Mouse (Mus musculus): Measurements from ENCODE around the gene Tmem132b. TPM values are rescaled to one million over a fixed set of nuclear protein-coding genes. Genes with fewer than 3 reads are reported as not detected.

The Tmem132b gene
- polyA plus RNA-seq, 1 experiment, result 0.01 TPM

- Histone ChIP-seq H3K79me2 (ENCODE audit: control insufficient read depth, insufficient read depth) (no peaks in the 10 kb centered on the region), H3K27me3 (ENCODE audit: control insufficient read depth, insufficient read depth, insufficient read length) (peaks cover 28% of the 10 kb centered on the region), H3K36me3 (ENCODE audit: control insufficient read depth, insufficient read depth) (no peaks in the 10 kb centered on the region), H3K4me3 (no peak overlapping the region), H3K4me2 (ENCODE audit: low read depth) (no peak overlapping the region), H3ac (ENCODE audit: control insufficient read depth, insufficient read length) (no peak overlapping the region)
- no peak for TF ChIP-seq POLR2AphosphoS2 (IDR thresholded peaks at IDR 0.05; ENCODE audit: insufficient read length, low read depth)
- TF ChIP-seq MYOD1 (IDR thresholded peaks at IDR 0.05; ENCODE audit: control insufficient read depth in 1 of 3, insufficient read length in 2 of 3, low read depth in 2 of 3), result no peak
- TF ChIP-seq E2F4 (IDR thresholded peaks at IDR 0.05; ENCODE audit: insufficient read depth), result no peak
- TF ChIP-seq TCF12 (IDR thresholded peaks at IDR 0.05; ENCODE audit: insufficient read depth, poor library complexity, severe bottlenecking), result no peak
- no peak for TF ChIP-seq SRF (IDR thresholded peaks at IDR 0.05; ENCODE audit: control insufficient read depth, insufficient read length, low read depth)
- no peak for TF ChIP-seq TCF3 (IDR thresholded peaks at IDR 0.05; ENCODE audit: insufficient read length, low read depth)
- no peak for TF ChIP-seq CEBPB (IDR thresholded peaks at IDR 0.05; ENCODE audit: insufficient read depth, poor library complexity, severe bottlenecking)
- no peak for TF ChIP-seq MAX (IDR thresholded peaks at IDR 0.05; ENCODE audit: low read depth)
- no peak for TF ChIP-seq MYOG (IDR thresholded peaks at IDR 0.05; ENCODE audit: control insufficient read depth in 1 of 3, insufficient read depth in 1 of 3, insufficient read length in 2 of 3, low read depth in 2 of 3)
- TF ChIP-seq USF1 (IDR thresholded peaks at IDR 0.05; ENCODE audit: low read depth), result no peak
- no peak for TF ChIP-seq REST (IDR thresholded peaks at IDR 0.05; ENCODE audit: insufficient read depth, insufficient read length)
- TF ChIP-seq POLR2A (IDR thresholded peaks at IDR 0.05; ENCODE audit: insufficient read length, low read depth), result no peak
Observed at GRCm38 (mm10) chr5:125545090-125545489, 13.5 kb downstream of the Tmem132b start.

DNA sequence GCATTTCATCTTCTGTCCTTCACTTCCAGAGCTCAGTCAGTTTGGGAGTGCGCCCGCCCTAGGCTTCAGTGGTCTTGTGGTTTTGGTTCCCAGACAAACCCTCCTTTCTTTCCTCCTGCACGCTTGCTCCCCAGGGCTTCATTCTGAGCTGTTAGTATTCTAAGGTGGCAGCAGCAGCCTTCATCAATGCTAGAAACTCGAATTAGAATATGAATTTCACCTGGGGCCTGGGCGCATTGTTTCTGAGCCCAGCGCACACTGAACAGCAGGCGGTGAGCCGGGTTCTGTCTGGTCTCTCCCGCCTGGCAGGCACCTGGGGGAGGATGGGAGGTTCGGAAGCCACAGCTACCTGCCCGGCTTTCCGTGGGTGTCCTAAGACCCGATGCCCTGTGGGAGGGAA, 14.7 kb downstream of the Tmem132b start:
- H3K27me3 ChIP-seq (ENCODE audit: control insufficient read depth, insufficient read depth, insufficient read length), result peaks cover 25% of the 10 kb centered on the region
- H3K79me2 ChIP-seq (ENCODE audit: control insufficient read depth, insufficient read depth), result no peaks in the 10 kb centered on the region
- no peak overlapping the region for H3K4me2 ChIP-seq (ENCODE audit: low read depth)
- no peaks in the 10 kb centered on the region for H3K36me3 ChIP-seq (ENCODE audit: control insufficient read depth, insufficient read depth)
- H3K4me3 ChIP-seq, result no peak overlapping the region
- H3ac ChIP-seq (ENCODE audit: control insufficient read depth, insufficient read length), result no peak overlapping the region
- TF ChIP-seq REST (IDR thresholded peaks at IDR 0.05; ENCODE audit: insufficient read depth, insufficient read length) (no peak), MYOG (IDR thresholded peaks at IDR 0.05; ENCODE audit: control insufficient read depth in 1 of 3, insufficient read depth in 1 of 3, insufficient read length in 2 of 3, low read depth in 2 of 3) (no peak), POLR2A (IDR thresholded peaks at IDR 0.05; ENCODE audit: insufficient read length, low read depth) (no peak), MAX (IDR thresholded peaks at IDR 0.05; ENCODE audit: low read depth) (no peak), USF1 (IDR thresholded peaks at IDR 0.05; ENCODE audit: low read depth) (no peak), E2F4 (IDR thresholded peaks at IDR 0.05; ENCODE audit: insufficient read depth) (no peak), SRF (IDR thresholded peaks at IDR 0.05; ENCODE audit: control insufficient read depth, insufficient read length, low read depth) (no peak), MYOD1 (IDR thresholded peaks at IDR 0.05; ENCODE audit: control insufficient read depth in 1 of 3, insufficient read length in 2 of 3, low read depth in 2 of 3) (no peak), TCF3 (IDR thresholded peaks at IDR 0.05; ENCODE audit: insufficient read length, low read depth) (no peak), POLR2AphosphoS2 (IDR thresholded peaks at IDR 0.05; ENCODE audit: insufficient read length, low read depth) (no peak), TCF12 (IDR thresholded peaks at IDR 0.05; ENCODE audit: insufficient read depth, poor library complexity, severe bottlenecking) (no peak)

- no peak for TF ChIP-seq MYOD1 (IDR thresholded peaks at IDR 0.05; ENCODE audit: control insufficient read depth in 1 of 3, insufficient read length in 2 of 3, low read depth in 2 of 3)
- no peak for TF ChIP-seq TCF3 (IDR thresholded peaks at IDR 0.05; ENCODE audit: insufficient read length, low read depth)
- TF ChIP-seq REST (IDR thresholded peaks at IDR 0.05; ENCODE audit: insufficient read depth, insufficient read length), result no peak
- no peak for TF ChIP-seq SRF (IDR thresholded peaks at IDR 0.05; ENCODE audit: control insufficient read depth, insufficient read length, low read depth)
- TF ChIP-seq POLR2AphosphoS2 (IDR thresholded peaks at IDR 0.05; ENCODE audit: insufficient read length, low read depth), result no peak
- no peak for TF ChIP-seq USF1 (IDR thresholded peaks at IDR 0.05; ENCODE audit: low read depth)
- no peak for TF ChIP-seq POLR2A (IDR thresholded peaks at IDR 0.05; ENCODE audit: insufficient read length, low read depth)
- TF ChIP-seq MYOG (IDR thresholded peaks at IDR 0.05; ENCODE audit: control insufficient read depth in 1 of 3, insufficient read depth in 1 of 3, insufficient read length in 2 of 3, low read depth in 2 of 3), result no peak
- TF ChIP-seq MAX (IDR thresholded peaks at IDR 0.05; ENCODE audit: low read depth), result no peak
- no peak for TF ChIP-seq E2F4 (IDR thresholded peaks at IDR 0.05; ENCODE audit: insufficient read depth)
- TF ChIP-seq TCF12 (IDR thresholded peaks at IDR 0.05; ENCODE audit: insufficient read depth, poor library complexity, severe bottlenecking), result no peak
- TF ChIP-seq CEBPB (IDR thresholded peaks at IDR 0.05; ENCODE audit: insufficient read depth, poor library complexity, severe bottlenecking), result no peak
- peaks cover 26% of the 10 kb centered on the region for H3K27me3 ChIP-seq (ENCODE audit: control insufficient read depth, insufficient read depth, insufficient read length)
- H3K36me3 ChIP-seq (ENCODE audit: control insufficient read depth, insufficient read depth), result no peaks in the 10 kb centered on the region
- H3ac ChIP-seq (ENCODE audit: control insufficient read depth, insufficient read length), result no peak overlapping the region
- no peak overlapping the region for H3K4me2 ChIP-seq (ENCODE audit: low read depth)
- no peak overlapping the region for H3K4me3 ChIP-seq
- H3K79me2 ChIP-seq (ENCODE audit: control insufficient read depth, insufficient read depth), result no peaks in the 10 kb centered on the region
Observed at GRCm38 (mm10) chr5:125549750-125550489, 18.3 kb downstream of the Tmem132b start.

DNA sequence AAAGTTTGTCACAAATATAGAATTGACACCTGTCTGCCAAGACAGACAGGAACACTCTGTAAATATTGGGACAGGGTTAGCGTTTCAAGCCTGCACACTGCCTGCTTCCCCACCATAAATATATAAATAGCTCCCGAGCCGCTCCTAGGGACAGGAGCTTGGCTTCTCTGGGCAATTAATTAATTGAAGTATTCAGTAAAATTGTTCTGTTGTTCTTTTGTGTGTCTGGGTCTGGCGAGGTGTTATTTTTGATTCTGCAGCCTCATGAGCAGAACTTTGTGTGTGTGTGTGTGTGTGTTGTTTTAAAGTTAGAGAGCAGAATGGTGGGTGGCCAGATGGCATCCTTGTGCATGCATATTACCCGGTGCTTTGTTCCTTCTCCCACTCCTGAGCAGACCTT, 24.2 kb downstream of the Tmem132b start:
- H3K4me3 ChIP-seq, result no peak overlapping the region
- TF ChIP-seq SRF (IDR thresholded peaks at IDR 0.05; ENCODE audit: control insufficient read depth, insufficient read length, low read depth) (no peak), REST (IDR thresholded peaks at IDR 0.05; ENCODE audit: insufficient read depth, insufficient read length) (no peak), MYOG (IDR thresholded peaks at IDR 0.05; ENCODE audit: control insufficient read depth in 1 of 3, insufficient read depth in 1 of 3, insufficient read length in 2 of 3, low read depth in 2 of 3) (no peak), POLR2AphosphoS2 (IDR thresholded peaks at IDR 0.05; ENCODE audit: insufficient read length, low read depth) (no peak), USF1 (IDR thresholded peaks at IDR 0.05; ENCODE audit: low read depth) (no peak), POLR2A (IDR thresholded peaks at IDR 0.05; ENCODE audit: insufficient read length, low read depth) (no peak), TCF3 (IDR thresholded peaks at IDR 0.05; ENCODE audit: insufficient read length, low read depth) (no peak), CEBPB (IDR thresholded peaks at IDR 0.05; ENCODE audit: insufficient read depth, poor library complexity, severe bottlenecking) (no peak), MAX (IDR thresholded peaks at IDR 0.05; ENCODE audit: low read depth) (no peak), TCF12 (IDR thresholded peaks at IDR 0.05; ENCODE audit: insufficient read depth, poor library complexity, severe bottlenecking) (no peak), E2F4 (IDR thresholded peaks at IDR 0.05; ENCODE audit: insufficient read depth) (no peak), MYOD1 (IDR thresholded peaks at IDR 0.05; ENCODE audit: control insufficient read depth in 1 of 3, insufficient read length in 2 of 3, low read depth in 2 of 3) (no peak)
- no peaks in the 10 kb centered on the region for H3K79me2 ChIP-seq (ENCODE audit: control insufficient read depth, insufficient read depth)
- H3ac ChIP-seq (ENCODE audit: control insufficient read depth, insufficient read length), result no peak overlapping the region
- H3K27me3 ChIP-seq (ENCODE audit: control insufficient read depth, insufficient read depth, insufficient read length), result peaks cover 5% of the 10 kb centered on the region
- no peaks in the 10 kb centered on the region for H3K36me3 ChIP-seq (ENCODE audit: control insufficient read depth, insufficient read depth)
- H3K4me2 ChIP-seq (ENCODE audit: low read depth), result no peak overlapping the region
